Mouse (Mus musculus) fibroblast of lung, adult 2 months (primary cell): ENCODE data around the gene Lypd9.
"Not testable (repeated sequence)": the region's sequence is repeated elsewhere in the genome, so short reads cannot be mapped to it uniquely, and the experiment has no call there.

ENCODE experiments used
- DNase-seq: peaks from one replicate; pipeline ENCODE4 v3.0.0-alpha.2; 2011; ENCODE audit warnings: low read depth

Lypd9 gene

DNA sequence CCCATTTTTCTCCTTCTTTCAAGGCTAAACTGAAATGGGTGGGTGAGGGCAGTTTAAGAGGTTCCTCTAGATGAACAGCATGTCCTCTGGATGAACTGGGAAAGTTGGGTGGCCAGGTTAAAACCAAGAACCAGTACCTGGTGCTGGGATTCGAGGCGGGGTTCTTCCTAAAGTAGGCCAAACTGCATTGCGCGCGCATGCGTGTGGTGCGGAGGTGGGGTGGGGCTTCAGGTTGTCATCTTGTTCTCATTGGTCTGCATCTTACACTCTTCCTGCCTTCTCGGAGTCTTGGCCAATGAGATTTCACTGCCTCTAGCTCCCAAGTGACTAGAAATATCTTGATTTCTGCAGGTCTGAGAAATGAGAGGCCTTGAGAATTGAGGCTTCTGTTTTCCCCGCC is at the start of gene Lypd9:
TSS of gene Lypd9 (minus strand) at position 165 of the 400 bp plus-strand sequence.
- no peak for DNase-seq

- not testable (repeated sequence) for DNase-seq
These were observed 49.7 kb upstream of the Lypd9 start, which contains the start of gene Olfr331 for GRCm38 (mm10) chr11:58502472-58502871. TSS of gene Olfr331 (minus strand) at chr11:58502572.

DNA sequence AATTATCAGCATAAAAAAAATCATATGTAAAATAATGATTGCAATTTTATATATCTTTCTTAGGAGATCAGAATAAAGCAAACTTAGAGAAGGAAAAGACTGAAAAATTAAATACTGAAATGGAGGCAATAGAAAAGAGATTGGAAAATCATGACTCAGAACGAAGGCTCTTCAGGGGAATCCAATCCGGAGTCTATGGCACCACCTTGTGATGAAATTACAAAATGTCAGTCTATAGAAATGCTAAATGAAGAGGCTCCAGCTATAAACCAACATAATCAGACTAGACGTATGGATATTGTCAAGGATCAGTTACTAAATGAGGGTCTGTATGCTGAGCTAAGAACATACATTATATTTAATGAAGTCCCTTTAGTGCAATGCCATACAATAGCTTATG is 46.6 kb upstream of the Lypd9 start:
- no peak for DNase-seq

DNA sequence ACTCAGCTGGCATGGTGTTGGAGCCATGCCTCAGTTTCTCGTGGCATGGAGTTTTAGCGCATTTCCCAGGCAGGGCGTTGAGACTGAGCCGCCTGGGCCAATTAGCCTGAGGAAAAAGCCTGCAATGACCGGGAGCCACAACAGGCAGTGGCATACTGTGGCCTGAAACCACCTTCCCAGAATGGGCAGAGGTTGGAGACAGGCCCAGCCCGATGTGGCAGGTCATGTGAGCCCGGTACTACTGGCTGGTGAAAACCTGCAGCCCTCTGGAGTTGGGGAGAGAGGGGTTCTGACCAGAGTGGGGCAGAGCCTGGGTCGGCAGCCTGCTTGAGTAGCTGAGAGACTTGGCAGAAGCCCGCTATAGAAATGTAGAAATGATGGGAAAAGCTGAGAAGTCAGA is 46.0 kb upstream of the Lypd9 start:
- no peak for DNase-seq

GRCm38 (mm10) chr11:58492455-58492854 is 39.7 kb upstream of the Lypd9 start, which contains the start of gene Olfr332:
TSS of gene Olfr332 (minus strand) at chr11:58492555.
- no peak for DNase-seq

DNA sequence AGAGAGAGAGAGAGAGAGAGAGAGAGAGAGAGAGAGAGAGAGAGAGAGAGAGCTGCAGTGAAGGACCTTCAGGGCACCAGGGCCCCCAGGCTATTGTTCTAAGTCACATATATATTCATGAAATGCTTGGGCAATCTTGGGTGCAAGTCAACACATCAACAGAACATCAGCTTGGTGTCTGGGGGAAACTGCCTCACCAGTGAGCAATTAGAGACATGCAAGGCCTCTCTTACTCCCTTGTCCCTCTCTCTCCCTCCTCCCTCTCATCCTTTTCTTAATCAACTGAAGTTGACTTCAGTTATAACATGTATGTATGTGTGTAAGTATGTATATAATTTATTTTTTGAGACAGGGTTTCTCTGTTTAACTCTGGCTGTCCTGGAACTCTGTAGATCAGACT is 9.4 kb upstream of the Lypd9 start, which contains the start of gene Olfr30:
TSS of gene Olfr30 (minus strand) at position 101 of the 400 bp plus-strand sequence.
- DNase-seq = no peak

GRCm38 (mm10) chr11:58453592-58453991 is 869 bp upstream of the Lypd9 start:
- no peak for DNase-seq

DNA sequence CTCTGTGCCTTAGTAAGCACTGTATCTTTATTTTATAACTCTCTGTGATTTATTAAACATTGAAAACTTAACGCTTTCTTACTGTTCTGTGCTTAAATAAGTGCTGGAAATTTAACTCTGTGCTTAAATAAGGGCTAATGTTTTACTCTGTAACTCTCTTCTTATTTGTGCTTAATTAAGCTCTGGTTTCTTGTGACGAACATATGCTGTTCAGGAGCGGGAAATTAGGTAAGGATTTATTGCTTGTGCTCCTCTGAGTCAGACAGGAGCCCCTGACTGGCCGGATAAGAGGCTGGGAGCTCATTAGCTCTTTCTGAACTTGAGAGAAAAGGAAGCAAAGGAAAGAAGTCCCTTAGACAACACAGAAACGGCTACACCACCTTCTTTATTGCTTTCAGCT is 14.9 kb downstream of the Lypd9 start:
- DNase-seq = no peak

GRCm38 (mm10) chr11:58432259-58432658 is 20.5 kb downstream of the Lypd9 start, which contains the start of gene Gm12253:
TSS of gene Gm12253 (plus strand) at chr11:58432559.
- DNase-seq = no peak

DNA sequence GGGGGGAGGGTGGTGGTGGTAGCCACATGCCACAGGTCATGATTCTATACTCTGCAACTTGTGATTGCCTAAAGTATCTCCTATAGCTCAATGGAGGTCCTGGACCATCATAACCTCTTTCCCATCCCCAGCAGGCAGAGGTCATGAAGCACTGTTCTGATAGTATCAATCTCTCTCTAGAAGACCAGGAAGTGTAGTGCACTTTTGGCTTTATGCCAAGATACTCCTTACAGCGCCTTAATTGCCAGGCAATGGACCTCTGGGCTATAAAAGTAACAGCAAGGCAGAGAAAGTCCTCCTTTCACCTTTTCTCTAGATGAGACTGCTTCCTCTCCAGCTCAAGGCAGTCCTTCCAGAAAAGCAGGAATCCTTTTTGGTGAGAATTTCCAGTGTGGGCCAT is 31.9 kb downstream of the Lypd9 start, which contains the start of gene 1810065E05Rik:
TSS of gene 1810065E05Rik (plus strand) at position 297 of the 400 bp plus-strand sequence.
- no peak for DNase-seq

DNA sequence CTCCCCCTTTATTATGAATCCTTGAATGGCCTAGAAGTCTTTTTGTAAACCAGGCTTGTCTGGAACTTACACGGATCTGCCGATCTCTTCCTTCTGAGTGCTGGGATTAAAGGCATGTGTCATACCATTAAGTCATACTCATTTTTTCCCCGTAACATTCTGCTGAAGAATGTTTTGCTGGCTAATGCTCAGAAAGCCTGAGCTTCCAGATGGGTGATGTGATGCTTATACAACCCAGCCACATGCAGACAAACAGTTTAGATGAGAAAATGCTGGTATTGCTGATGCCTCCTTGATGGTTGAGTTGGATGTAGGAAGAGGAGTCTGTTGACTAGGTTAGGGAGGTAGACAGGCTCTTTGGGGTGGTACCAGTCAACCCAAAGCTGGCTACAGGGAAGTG is 34.4 kb downstream of the Lypd9 start:
- DNase-seq = no peak

DNA sequence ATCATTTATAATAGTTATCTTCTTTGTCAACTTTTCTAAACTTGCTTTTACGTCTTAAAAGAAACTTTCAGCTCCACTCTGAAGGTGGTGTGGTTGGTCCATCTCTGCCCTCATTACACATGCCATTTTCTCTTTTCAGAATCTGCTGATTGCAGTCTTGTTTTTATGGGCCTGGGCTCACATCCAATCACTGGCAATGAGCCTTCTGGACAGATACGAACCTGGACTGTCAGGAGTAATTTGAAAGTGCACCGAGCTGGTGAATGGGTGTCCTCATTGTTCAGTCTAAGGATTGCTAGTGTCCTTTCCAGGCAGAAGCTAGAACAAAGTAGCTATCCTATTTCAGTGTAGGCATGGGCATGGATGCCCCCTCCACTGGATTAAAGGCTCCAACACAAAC is 44.7 kb downstream of the Lypd9 start:
- no peak for DNase-seq

- DNase-seq = no peak
These were observed 52.1 kb downstream of the Lypd9 start for GRCm38 (mm10) chr11:58400655-58401054.

GRCm38 (mm10) chr11:58399985-58400645 is 52.6 kb downstream of the Lypd9 start:
- DNase-seq = no peak
